Comparison of ENCODE assay signal across 36 mouse cellular contexts in the genomic region with DNA sequence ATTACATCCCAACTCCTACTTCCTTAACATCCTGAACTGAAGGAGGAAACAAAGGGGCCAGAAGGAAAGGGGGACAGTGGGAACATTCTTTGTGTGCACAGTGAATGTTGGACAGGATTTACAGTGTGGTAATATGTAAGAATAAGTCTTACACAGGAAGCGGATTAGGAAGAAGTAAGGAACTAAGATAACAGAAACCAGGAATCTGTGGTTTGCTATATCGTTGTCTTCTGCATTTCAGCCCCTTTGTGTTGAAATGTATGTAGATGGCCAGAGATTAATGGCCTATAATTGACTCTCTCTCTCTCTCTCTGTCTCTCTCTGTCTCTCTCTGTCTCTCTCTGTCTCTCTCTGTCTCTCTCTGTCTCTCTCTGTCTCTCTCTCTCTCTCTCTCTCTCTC. TPM values are rescaled to one million over a fixed set of nuclear protein-coding genes. Genes with fewer than 3 reads are reported as not detected.
"Had no signal": no experiment of that assay in that cellular context is flagged by ENCODE, and none has a peak within 500 bp of the region (broad histone marks: within the 10 kb centered on the region; RNA-seq: fewer than 3 reads in every experiment).

No protein-coding gene starts in this region.

- ATAC-seq: hindbrain, embryonic 16.5 days; inflammation-experienced regulatory T-cells, adult 6 months; intestine, embryonic 15.5 days; intestine, postnatal 0 days had no signal

- H3K4me3 ChIP-seq: heart, embryonic 10.5 days; heart, embryonic 12.5 days; hindbrain, embryonic 10.5 days; hindbrain, embryonic 12.5 days; intestine, embryonic 15.5 days; layer of hippocampus, adult 2 months; left cerebral cortex, adult 2 months; limb, embryonic 13.5 days; limb, embryonic 15.5 days; liver, embryonic 13.5 days; liver, embryonic 15.5 days had no signal

- H3K4me2 ChIP-seq: heart, embryonic 12.5 days; hindbrain, embryonic 12.5 days; hindbrain, embryonic 14.5 days; intestine, embryonic 15.5 days; limb, embryonic 13.5 days; limb, embryonic 15.5 days; liver, embryonic 13.5 days; liver, embryonic 15.5 days had no signal

- H3K4me1 ChIP-seq: heart, embryonic 10.5 days; hindbrain, embryonic 10.5 days; hindbrain, embryonic 12.5 days; intestine, embryonic 15.5 days; limb, embryonic 13.5 days; limb, embryonic 15.5 days; liver, embryonic 15.5 days had no signal

- H3K27ac ChIP-seq: heart, embryonic 10.5 days; hindbrain, embryonic 10.5 days; hindbrain, embryonic 12.5 days; hindbrain, embryonic 14.5 days; intestine, embryonic 15.5 days; layer of hippocampus, adult 2 months; left cerebral cortex, adult 2 months; limb, embryonic 13.5 days; limb, embryonic 15.5 days; liver, embryonic 13.5 days; liver, embryonic 15.5 days had no signal

- H3K9ac ChIP-seq: heart, embryonic 12.5 days; hindbrain, embryonic 12.5 days; hindbrain, embryonic 14.5 days; intestine, embryonic 15.5 days; limb, embryonic 13.5 days; limb, embryonic 15.5 days; liver, embryonic 13.5 days; liver, embryonic 15.5 days had no signal

- H3K9me3 ChIP-seq: heart, embryonic 10.5 days; heart, embryonic 12.5 days; hindbrain, embryonic 10.5 days; hindbrain, embryonic 12.5 days; intestine, embryonic 15.5 days; limb, embryonic 13.5 days; limb, embryonic 15.5 days; liver, embryonic 13.5 days; liver, embryonic 15.5 days had no signal

- H3K27me3 ChIP-seq: heart, embryonic 12.5 days; hindbrain, embryonic 12.5 days; intestine, embryonic 15.5 days; limb, embryonic 13.5 days; limb, embryonic 15.5 days; liver, embryonic 13.5 days; liver, embryonic 15.5 days had no signal

- DNase-seq: gastrocnemius, postnatal 14 days; gastrocnemius, postnatal 36 days; heart, adult 18-20 months; heart, postnatal 10 days; heart, postnatal 4 days; kidney, adult 18-20 months; kidney, adult 8-10 months; kidney, postnatal 25 days; kidney, postnatal 4 days; left cerebral cortex, postnatal 4 days; liver, embryonic 13.5 days had no signal

- H3K36me3 ChIP-seq: heart, embryonic 10.5 days; heart, embryonic 12.5 days; hindbrain, embryonic 10.5 days; hindbrain, embryonic 12.5 days; intestine, embryonic 15.5 days; limb, embryonic 13.5 days; limb, embryonic 15.5 days; liver, embryonic 13.5 days; liver, embryonic 15.5 days had no signal

RNA-seq across cellular contexts. Expression of a gene that starts 15.7 kb away (rescaled TPM):
- total RNA-seq: gastrocnemius, adult 8-10 months; gastrocnemius, postnatal 14 days; gastrocnemius, postnatal 36 days; heart, adult 18-20 months; heart, adult 8-10 months; heart, postnatal 10 days; heart, postnatal 25 days; heart, postnatal 4 days; liver, adult 2 months had no signal
- polyA plus RNA-seq: gonadal fat pad, adult 2 months; heart, embryonic 10.5 days; heart, embryonic 12.5 days; heart, embryonic 14.5 days; heart, embryonic 16.5 days; kidney, embryonic 14.5 days; kidney, embryonic 16.5 days; limb, embryonic 13.5 days; liver, adult 2 months; liver, embryonic 13.5 days; liver, embryonic 15.5 days had no signal

RNA-seq across cellular contexts. Expression of a gene that starts 39.2 kb away (rescaled TPM):
- total RNA-seq: left cerebral cortex, adult 2 months; left cerebral cortex, postnatal 25 days; left cerebral cortex, postnatal 4 days; liver, adult 2 months had no signal
- polyA plus RNA-seq: frontal cortex, adult 2 months; inflammation-experienced regulatory T-cells, adult 6 months; liver, adult 2 months; liver, embryonic 15.5 days had no signal
